Mouse (Mus musculus): ENCODE results near the gene Spsb1. TPM values are rescaled to one million over a fixed set of nuclear protein-coding genes. Genes with fewer than 3 reads are reported as not detected.

Spsb1 gene
- total and polyA plus RNA-seq, 2 experiments: 0.91 to 0.92 TPM

- no peaks in the 10 kb centered on the region for H3K79me2 ChIP-seq (ENCODE audit: control insufficient read depth, insufficient read depth, low read length)
- no peak for DNase-seq (ENCODE audit: extremely low read depth, low read depth, low spot score)
- H3K4me3 ChIP-seq (ENCODE audit: insufficient read depth, low read depth, low read length): no peak overlapping the region
- H3K27me3 ChIP-seq (ENCODE audit: control insufficient read depth, insufficient read depth, low read length): no peaks in the 10 kb centered on the region
- no peak overlapping the region for H3K9ac ChIP-seq (ENCODE audit: low read depth, low read length)
- H3K27ac ChIP-seq (replicated peaks; ENCODE audit: insufficient read depth, low read depth, low read length): no peak overlapping the region
- no peak for TF ChIP-seq CTCF (IDR thresholded peaks at IDR 0.05; ENCODE audit: low read depth, low read length)
- no peak for TF ChIP-seq POLR2A (IDR thresholded peaks at IDR 0.05; ENCODE audit: extremely low read depth, insufficient read depth, low read length)
- H3K4me1 ChIP-seq (ENCODE audit: control insufficient read depth, insufficient read depth, low read length): peaks cover 5% of the 10 kb centered on the region; the same call in 1 of the 2 replicates
- H3K36me3 ChIP-seq (ENCODE audit: control insufficient read depth, insufficient read depth, low read length): no peaks in the 10 kb centered on the region
- WGBS: 78% methylated on average over 7 of the region's 7 CpGs
Observed at GRCm38 (mm10) chr4:149871582-149871981, 83.3 kb downstream of the Spsb1 start.

GRCm38 (mm10) chr4:149871014-149871413 lies 83.8 kb downstream of the Spsb1 start:
- Histone ChIP-seq H3K27me3 (ENCODE audit: control insufficient read depth, insufficient read depth, low read length) (no peaks in the 10 kb centered on the region), H3K36me3 (ENCODE audit: control insufficient read depth, insufficient read depth, low read length) (no peaks in the 10 kb centered on the region), H3K4me3 (ENCODE audit: insufficient read depth, low read depth, low read length) (no peak overlapping the region), H3K4me1 (ENCODE audit: control insufficient read depth, insufficient read depth, low read length) (peaks cover 5% of the 10 kb centered on the region; the same call in 1 of the 2 replicates), H3K9ac (ENCODE audit: low read depth, low read length) (no peak overlapping the region), H3K79me2 (ENCODE audit: control insufficient read depth, insufficient read depth, low read length) (no peaks in the 10 kb centered on the region), H3K27ac (replicated peaks; ENCODE audit: insufficient read depth, low read depth, low read length) (no peak overlapping the region)
- TF ChIP-seq POLR2A (IDR thresholded peaks at IDR 0.05; ENCODE audit: extremely low read depth, insufficient read depth, low read length): no peak
- TF ChIP-seq CTCF (IDR thresholded peaks at IDR 0.05; ENCODE audit: low read depth, low read length): no peak
- 76% methylated on average over 11 of the region's 11 CpGs for whole genome bisulfite sequencing
- peak; percentile 31 for DNase-seq (ENCODE audit: extremely low read depth, low read depth, low spot score)

GRCm38 (mm10) chr4:149870412-149870811 lies 84.4 kb downstream of the Spsb1 start:
- no peak for DNase-seq (ENCODE audit: extremely low read depth, low read depth, low spot score)
- H3K4me1 ChIP-seq (ENCODE audit: control insufficient read depth, insufficient read depth, low read length): 0 out of 2 replicates have a peak, but pooled peaks cover under 1% of the 10 kb centered on the region
- no peak overlapping the region for H3K9ac ChIP-seq (ENCODE audit: low read depth, low read length)
- no peaks in the 10 kb centered on the region for H3K27me3 ChIP-seq (ENCODE audit: control insufficient read depth, insufficient read depth, low read length)
- TF ChIP-seq CTCF (IDR thresholded peaks at IDR 0.05; ENCODE audit: low read depth, low read length): peak; percentile 34; the same call in 1 of the 2 replicates
- TF ChIP-seq POLR2A (IDR thresholded peaks at IDR 0.05; ENCODE audit: extremely low read depth, insufficient read depth, low read length): no peak
- H3K4me3 ChIP-seq (ENCODE audit: insufficient read depth, low read depth, low read length): no peak overlapping the region
- no peaks in the 10 kb centered on the region for H3K36me3 ChIP-seq (ENCODE audit: control insufficient read depth, insufficient read depth, low read length)
- no peaks in the 10 kb centered on the region for H3K79me2 ChIP-seq (ENCODE audit: control insufficient read depth, insufficient read depth, low read length)
- no peak overlapping the region for H3K27ac ChIP-seq (replicated peaks; ENCODE audit: insufficient read depth, low read depth, low read length)

- Histone ChIP-seq H3K27me3 (ENCODE audit: control insufficient read depth, insufficient read depth, low read length) (no peaks in the 10 kb centered on the region), H3K9ac (ENCODE audit: low read depth, low read length) (no peak overlapping the region), H3K79me2 (ENCODE audit: control insufficient read depth, insufficient read depth, low read length) (no peaks in the 10 kb centered on the region), H3K4me3 (ENCODE audit: insufficient read depth, low read depth, low read length) (no peak overlapping the region), H3K4me1 (ENCODE audit: control insufficient read depth, insufficient read depth, low read length) (no peaks in the 10 kb centered on the region), H3K36me3 (ENCODE audit: control insufficient read depth, insufficient read depth, low read length) (no peaks in the 10 kb centered on the region), H3K27ac (replicated peaks; ENCODE audit: insufficient read depth, low read depth, low read length) (no peak overlapping the region)
- WGBS: 86% methylated on average over 14 of the region's 14 CpGs
- TF ChIP-seq POLR2A (IDR thresholded peaks at IDR 0.05; ENCODE audit: extremely low read depth, insufficient read depth, low read length) (no peak), CTCF (IDR thresholded peaks at IDR 0.05; ENCODE audit: low read depth, low read length) (no peak)
- no peak for DNase-seq (ENCODE audit: extremely low read depth, low read depth, low spot score)
Observed at GRCm38 (mm10) chr4:149868725-149869124, 86.1 kb downstream of the Spsb1 start.

- no peaks in the 10 kb centered on the region for H3K4me1 ChIP-seq (ENCODE audit: control insufficient read depth, insufficient read depth, low read length)
- H3K27ac ChIP-seq (replicated peaks; ENCODE audit: insufficient read depth, low read depth, low read length): peak overlapping the region; percentile 48; the same call in 1 of the 2 replicates
- TF ChIP-seq POLR2A (IDR thresholded peaks at IDR 0.05; ENCODE audit: extremely low read depth, insufficient read depth, low read length): no peak
- TF ChIP-seq CTCF (IDR thresholded peaks at IDR 0.05; ENCODE audit: low read depth, low read length): no peak
Observed at GRCm38 (mm10) chr4:149868009-149868408, 86.8 kb downstream of the Spsb1 start.

GRCm38 (mm10) chr4:149867351-149867750 lies 87.5 kb downstream of the Spsb1 start:
- 81% methylated on average over 4 of the region's 4 CpGs for WGBS
- H3K27ac ChIP-seq (replicated peaks; ENCODE audit: insufficient read depth, low read depth, low read length): no peak overlapping the region
- H3K36me3 ChIP-seq (ENCODE audit: control insufficient read depth, insufficient read depth, low read length): no peaks in the 10 kb centered on the region
- no peak for DNase-seq (ENCODE audit: extremely low read depth, low read depth, low spot score)
- TF ChIP-seq POLR2A (IDR thresholded peaks at IDR 0.05; ENCODE audit: extremely low read depth, insufficient read depth, low read length) (no peak), CTCF (IDR thresholded peaks at IDR 0.05; ENCODE audit: low read depth, low read length) (no peak)
- no peak overlapping the region for H3K9ac ChIP-seq (ENCODE audit: low read depth, low read length)
- no peaks in the 10 kb centered on the region for H3K4me1 ChIP-seq (ENCODE audit: control insufficient read depth, insufficient read depth, low read length)
- no peak overlapping the region for H3K4me3 ChIP-seq (ENCODE audit: insufficient read depth, low read depth, low read length)
- H3K79me2 ChIP-seq (ENCODE audit: control insufficient read depth, insufficient read depth, low read length): no peaks in the 10 kb centered on the region
- H3K27me3 ChIP-seq (ENCODE audit: control insufficient read depth, insufficient read depth, low read length): no peaks in the 10 kb centered on the region

More at GRCm38 (mm10) chr4:149868009-149868408, 86.8 kb downstream of the Spsb1 start:
- H3K36me3 ChIP-seq (ENCODE audit: control insufficient read depth, insufficient read depth, low read length): no peaks in the 10 kb centered on the region
- H3K9ac ChIP-seq (ENCODE audit: low read depth, low read length): no peak overlapping the region
- no peak overlapping the region for H3K4me3 ChIP-seq (ENCODE audit: insufficient read depth, low read depth, low read length)
- WGBS: 60% methylated on average over 9 of the region's 9 CpGs
- H3K27me3 ChIP-seq (ENCODE audit: control insufficient read depth, insufficient read depth, low read length): no peaks in the 10 kb centered on the region
- H3K79me2 ChIP-seq (ENCODE audit: control insufficient read depth, insufficient read depth, low read length): no peaks in the 10 kb centered on the region
- DNase-seq (ENCODE audit: extremely low read depth, low read depth, low spot score): no peak

Measured in liver, adult 2 months (tissue).